Comparison of ENCODE assay signal across 10 mouse cellular contexts in genomic region chr10:24823697-24824535, GRCm38 (mm10). TPM values are rescaled to one million over a fixed set of nuclear protein-coding genes. Genes with fewer than 3 reads are reported as not detected.
DNase-seq lines count a peak whose midpoint lies in the region; ATAC-seq and TF ChIP-seq lines count a peak whose summit lies in the region.
"Had no signal": no experiment of that assay in that cellular context is flagged by ENCODE, and none has a peak within 500 bp of the region (broad histone marks: within the 10 kb centered on the region; RNA-seq: fewer than 3 reads in every experiment).

No protein-coding gene starts in this region.

- H3K4me2 ChIP-seq in heart, embryonic 15.5 days = no peak overlapping the region
- H3K4me2 ChIP-seq in intestine, postnatal 0 days (replicated peaks; ENCODE audit: low read depth) = peak overlapping the region; percentile 9; the same call in 1 of the 2 replicates
- no peak overlapping the region for H3K4me2 ChIP-seq in midbrain, embryonic 11.5 days
- H3K4me2 ChIP-seq: embryonic facial prominence, embryonic 13.5 days had no signal

- no peaks in the 10 kb centered on the region for H3K9me3 ChIP-seq in heart, embryonic 15.5 days (replicated peaks)
- H3K9me3 ChIP-seq in intestine, postnatal 0 days (ENCODE audit: control insufficient read depth) = no peaks in the 10 kb centered on the region
- H3K9me3 ChIP-seq in midbrain, embryonic 11.5 days (ENCODE audit: control insufficient read depth, low read length) = no peaks in the 10 kb centered on the region
- H3K9me3 ChIP-seq: embryonic facial prominence, embryonic 13.5 days had no signal

- TF ChIP-seq CTCF in intestine, postnatal 0 days (IDR thresholded peaks at IDR 0.05; ENCODE audit: low read depth) = no peak

- no peak for DNase-seq in heart, postnatal 14 days
- peak; percentile 34 for DNase-seq in NIH3T3 (ENCODE audit: low read depth)
- DNase-seq in midbrain, embryonic 11.5 days (ENCODE audit: low spot score, missing footprints) = no peak
- no peak for DNase-seq in kidney, postnatal 4 days
- no peak for DNase-seq in ovary, adult 18-20 months (ENCODE audit: low spot score)
- DNase-seq: layer of hippocampus, adult 9-11 months had no signal

- no peak for ATAC-seq in heart, embryonic 15.5 days (replicated peaks; ENCODE audit: insufficient number of reproducible peaks, insufficient read depth, low FRiP score, low read depth)
- ATAC-seq in intestine, postnatal 0 days = no peak
- ATAC-seq in neutrophil, adult 5-6 weeks (ENCODE audit: extremely low read depth, insufficient number of reproducible peaks, low FRiP score, poor library complexity, severe bottlenecking) = peak; percentile 76
- ATAC-seq in midbrain, embryonic 11.5 days (ENCODE audit: low FRiP score) = no peak

- H3K27me3 ChIP-seq in heart, embryonic 15.5 days = no peaks in the 10 kb centered on the region
- no peaks in the 10 kb centered on the region for H3K27me3 ChIP-seq in intestine, postnatal 0 days (replicated peaks; ENCODE audit: control insufficient read depth, insufficient read depth, low read length)
- H3K27me3 ChIP-seq in midbrain, embryonic 11.5 days (ENCODE audit: control insufficient read depth, insufficient read depth, low read length) = no peaks in the 10 kb centered on the region
- H3K27me3 ChIP-seq: embryonic facial prominence, embryonic 13.5 days had no signal

- H3K4me1 ChIP-seq in heart, embryonic 15.5 days (replicated peaks) = 0 out of 2 replicates have a peak, but pooled peaks cover 6% of the 10 kb centered on the region
- 0 out of 2 replicates have a peak, but pooled peaks cover 3% of the 10 kb centered on the region for H3K4me1 ChIP-seq in intestine, postnatal 0 days (replicated peaks; ENCODE audit: control insufficient read depth, insufficient read depth, low read length)
- peaks cover 5% of the 10 kb centered on the region; the same call in 1 of the 2 replicates for H3K4me1 ChIP-seq in midbrain, embryonic 11.5 days (ENCODE audit: control insufficient read depth, insufficient read depth, low read length)

- H3K27ac ChIP-seq in heart, embryonic 15.5 days = peak overlapping the region; percentile 2; the same call in 1 of the 2 replicates
- H3K27ac ChIP-seq in intestine, postnatal 0 days (ENCODE audit: low read depth, low read length) = peak overlapping the region; percentile 5; the same call in 1 of the 2 replicates
- no peak overlapping the region for H3K27ac ChIP-seq in midbrain, embryonic 11.5 days (ENCODE audit: low read depth, low read length)
- H3K27ac ChIP-seq: embryonic facial prominence, embryonic 13.5 days had no signal

- no peak overlapping the region for H3K4me3 ChIP-seq in heart, embryonic 15.5 days
- H3K4me3 ChIP-seq in intestine, postnatal 0 days (ENCODE audit: low read depth, low read length) = no peak overlapping the region
- H3K4me3 ChIP-seq in midbrain, embryonic 11.5 days (ENCODE audit: low read depth, low read length) = no peak overlapping the region
- H3K4me3 ChIP-seq: embryonic facial prominence, embryonic 13.5 days had no signal

- H3K9ac ChIP-seq in heart, embryonic 15.5 days = no peak overlapping the region
- H3K9ac ChIP-seq in intestine, postnatal 0 days (ENCODE audit: low read depth, low read length) = no peak overlapping the region
- H3K9ac ChIP-seq in midbrain, embryonic 11.5 days (ENCODE audit: low read length) = no peak overlapping the region
- H3K9ac ChIP-seq: embryonic facial prominence, embryonic 13.5 days had no signal

- no peaks in the 10 kb centered on the region for H3K36me3 ChIP-seq in heart, embryonic 15.5 days
- no peaks in the 10 kb centered on the region for H3K36me3 ChIP-seq in intestine, postnatal 0 days (ENCODE audit: control insufficient read depth, insufficient read depth)
- no peaks in the 10 kb centered on the region for H3K36me3 ChIP-seq in midbrain, embryonic 11.5 days (ENCODE audit: control insufficient read depth, insufficient read depth, low read length)
- H3K36me3 ChIP-seq: embryonic facial prominence, embryonic 13.5 days had no signal

- intact Hi-C loops in heart, postnatal 14 days (cut with DNase I) = no loop called here

- WGBS in heart, embryonic 15.5 days = 62% methylated on average over 16 of the region's 16 CpGs
- WGBS in intestine, postnatal 0 days = 50% methylated on average over 16 of the region's 16 CpGs
- 86% methylated on average over 16 of the region's 16 CpGs for WGBS in midbrain, embryonic 11.5 days

RNA-seq across cellular contexts. Expression of gene Enpp3, which starts 18.7 kb away (rescaled TPM):
- polyA plus RNA-seq in heart, embryonic 15.5 days (2015; fragmentation: Nextera tagmentation; extraction: Ambion mirVana) = 3.8 and 4.3 TPM in 2 replicates
- 1 to 10 TPM; 5.6 to 9.0 TPM for total RNA-seq in heart, postnatal 14 days (2021)
- 151 and 152 TPM in 2 replicates for polyA plus RNA-seq in intestine, postnatal 0 days (2015; fragmentation: Nextera tagmentation; extraction: Ambion mirVana)
- 1.0 and 2.1 TPM in 2 replicates for total RNA-seq in neutrophil, adult 5-6 weeks (2017)
- polyA plus RNA-seq in midbrain, embryonic 11.5 days (2014; fragmentation: Nextera tagmentation; extraction: Ambion mirVana) = 8.1 and 8.9 TPM in 2 replicates

RNA-seq across cellular contexts. Expression of gene Med23, which starts 45.9 kb away (rescaled TPM):
- polyA plus RNA-seq in heart, embryonic 15.5 days (2015; fragmentation: Nextera tagmentation; extraction: Ambion mirVana) = 12.4 and 14.4 TPM in 2 replicates
- total RNA-seq in heart, postnatal 14 days (2021) = 10 to 100 TPM; 16.2 to 16.6 TPM
- 5.7 and 5.8 TPM in 2 replicates for polyA plus RNA-seq in intestine, postnatal 0 days (2015; fragmentation: Nextera tagmentation; extraction: Ambion mirVana)
- total RNA-seq in neutrophil, adult 5-6 weeks (2017) = 24.1 and 24.8 TPM in 2 replicates
- 31.2 TPM in 2 replicates for polyA plus RNA-seq in midbrain, embryonic 11.5 days (2014; fragmentation: Nextera tagmentation; extraction: Ambion mirVana)

Comparison
In these comparisons a context has a peak if more than half of its experiments do, and no peak if none do; other contexts are left out.
1. RNA of gene Enpp3, which starts 18.7 kb away (polyA plus RNA-seq): 151 to 152 TPM in intestine, postnatal 0 days; 8.1 to 8.9 TPM in midbrain, embryonic 11.5 days and 3.8 to 4.3 TPM in heart, embryonic 15.5 days; every median in the first group is over 10 times any median in the second.